Mouse (Mus musculus) layer of hippocampus, postnatal 36 days (tissue): ENCODE data around the gene Chad. TPM values are rescaled to one million over a fixed set of nuclear protein-coding genes. Genes with fewer than 3 reads are reported as not detected.

Experiments
- total RNA-seq, 2 experiments: library from RNA; stranded (reverse); gene quantifications; 2 replicates each; pipeline ENCODE4 v1.2.3; 2021

The Chad gene
- total RNA-seq, 2 experiments from 2014 or later, result 0.27 to 0.53 TPM

Other genes starting within 250 kb of the Chad start
- gene Luc7l3, start 243.1 kb upstream of the Chad start, total RNA-seq, result 100 to 1,000 TPM; 120 to 123 TPM
- gene Ankrd40, start 237.0 kb upstream of the Chad start, total RNA-seq, result 100 to 1,000 TPM; 127 to 131 TPM
- gene Abcc3, start 172.1 kb upstream of the Chad start, total RNA-seq, result 1 to 10 TPM; 2.2 to 2.9 TPM
- gene Cacna1g, start 90.8 kb upstream of the Chad start, total RNA-seq, result 10 to 100 TPM; 65.7 to 81.0 TPM
- under 1 TPM in 1 of 2 experiments, not detected in 1; 0.45 TPM for gene Spata20, start 78.9 kb upstream of the Chad start, total RNA-seq
- 1 to 10 TPM; 1.4 to 1.8 TPM for gene Epn3, start 65.1 kb upstream of the Chad start, total RNA-seq
- gene Mycbpap, start 43.3 kb upstream of the Chad start, total RNA-seq, result 1 to 10 TPM; 2.8 to 3.6 TPM
- 1 to 10 TPM; 9.0 to 9.8 TPM for gene Rsad1, start 15.8 kb upstream of the Chad start, total RNA-seq
- 10 to 100 TPM; 15.1 to 17.1 TPM for gene Acsf2, start 36.8 kb downstream of the Chad start, total RNA-seq
- 10 to 100 TPM; 78.7 to 81.1 TPM for gene Lrrc59, start 64.7 kb downstream of the Chad start, total RNA-seq
- gene Mrpl27, start 88.7 kb downstream of the Chad start, total RNA-seq, result 10 to 100 TPM; 67.1 to 68.9 TPM
- not detected for gene Eme1, start 88.9 kb downstream of the Chad start, total RNA-seq
- gene Xylt2, start 112.5 kb downstream of the Chad start, total RNA-seq, result 10 to 100 TPM; 23.0 to 26.1 TPM
- gene Gm11541, start 139.5 kb downstream of the Chad start, total RNA-seq, result not detected
- gene Cdc34b, start 176.7 kb downstream of the Chad start, total RNA-seq, result under 1 TPM in 1 of 2 experiments, not detected in 1; 0.53 TPM
- gene Tmem92, start 217.7 kb downstream of the Chad start, total RNA-seq, result not detected